Mouse (Mus musculus): Measurements from ENCODE around the gene Neu3. TPM values are rescaled to one million over a fixed set of nuclear protein-coding genes. Genes with fewer than 3 reads are reported as not detected.

Neu3 gene
- polyA plus RNA-seq, 1 experiment from 2014 or later: 1.9 TPM

GRCm38 (mm10) chr7:99797911-99798647 lies 30.1 kb downstream of the Neu3 start:
- Histone ChIP-seq H3K36me3 (no peaks in the 10 kb centered on the region), H3K9me3 (no peaks in the 10 kb centered on the region), H3K4me3 (no peak overlapping the region), H3K27ac (no peak overlapping the region), H3K27me3 (ENCODE audit: insufficient read depth, poor library complexity, severe bottlenecking) (peaks cover 34% of the 10 kb centered on the region), H3K4me1 (replicated peaks) (peaks cover 20% of the 10 kb centered on the region)
- DNase-seq (ENCODE audit: low spot score): peak; percentile 30
- WGBS: 33% methylated on average over 6 of the region's 6 CpGs

- DNase-seq (ENCODE audit: low spot score): no peak
Measured at GRCm38 (mm10) chr7:99797261-99797660, 31.0 kb downstream of the Neu3 start.

GRCm38 (mm10) chr7:99796471-99796870 lies 31.7 kb downstream of the Neu3 start:
- WGBS: 68% methylated on average over 3 of the region's 3 CpGs
- H3K36me3 ChIP-seq: no peaks in the 10 kb centered on the region
- no peak overlapping the region for H3K4me3 ChIP-seq
- peaks cover 34% of the 10 kb centered on the region for H3K27me3 ChIP-seq (ENCODE audit: insufficient read depth, poor library complexity, severe bottlenecking)
- no peak for DNase-seq (ENCODE audit: low spot score)
- H3K4me1 ChIP-seq (replicated peaks): peaks cover 20% of the 10 kb centered on the region
- H3K27ac ChIP-seq: peak overlapping the region; percentile 8; the same call in 1 of the 2 replicates
- H3K9me3 ChIP-seq: no peaks in the 10 kb centered on the region

More at GRCm38 (mm10) chr7:99797261-99797660, 31.0 kb downstream of the Neu3 start:
- Histone ChIP-seq H3K27ac (no peak overlapping the region), H3K4me1 (replicated peaks) (peaks cover 20% of the 10 kb centered on the region), H3K27me3 (ENCODE audit: insufficient read depth, poor library complexity, severe bottlenecking) (peaks cover 34% of the 10 kb centered on the region), H3K4me3 (no peak overlapping the region), H3K9me3 (no peaks in the 10 kb centered on the region), H3K36me3 (no peaks in the 10 kb centered on the region)
- WGBS: 81% methylated on average over 3 of the region's 3 CpGs

GRCm38 (mm10) chr7:99795192-99795981 lies 32.8 kb downstream of the Neu3 start:
- WGBS: 16% methylated on average over 17 of the region's 17 CpGs
- Histone ChIP-seq H3K9me3 (no peaks in the 10 kb centered on the region), H3K36me3 (no peaks in the 10 kb centered on the region), H3K4me1 (replicated peaks) (peaks cover 20% of the 10 kb centered on the region), H3K27me3 (ENCODE audit: insufficient read depth, poor library complexity, severe bottlenecking) (peaks cover 34% of the 10 kb centered on the region), H3K27ac (peak overlapping the region; percentile 59), H3K4me3 (peak overlapping the region; percentile 42)
- peak; percentile 34 for DNase-seq (ENCODE audit: low spot score)

GRCm38 (mm10) chr7:99794096-99794495 lies 34.1 kb downstream of the Neu3 start:
- Histone ChIP-seq H3K27ac (no peak overlapping the region), H3K4me1 (replicated peaks) (peaks cover 20% of the 10 kb centered on the region), H3K36me3 (no peaks in the 10 kb centered on the region), H3K27me3 (ENCODE audit: insufficient read depth, poor library complexity, severe bottlenecking) (peaks cover 34% of the 10 kb centered on the region), H3K4me3 (no peak overlapping the region), H3K9me3 (no peaks in the 10 kb centered on the region)
- no peak for DNase-seq (ENCODE audit: low spot score)
- 65% methylated on average over 2 of the region's 2 CpGs for WGBS

DNA sequence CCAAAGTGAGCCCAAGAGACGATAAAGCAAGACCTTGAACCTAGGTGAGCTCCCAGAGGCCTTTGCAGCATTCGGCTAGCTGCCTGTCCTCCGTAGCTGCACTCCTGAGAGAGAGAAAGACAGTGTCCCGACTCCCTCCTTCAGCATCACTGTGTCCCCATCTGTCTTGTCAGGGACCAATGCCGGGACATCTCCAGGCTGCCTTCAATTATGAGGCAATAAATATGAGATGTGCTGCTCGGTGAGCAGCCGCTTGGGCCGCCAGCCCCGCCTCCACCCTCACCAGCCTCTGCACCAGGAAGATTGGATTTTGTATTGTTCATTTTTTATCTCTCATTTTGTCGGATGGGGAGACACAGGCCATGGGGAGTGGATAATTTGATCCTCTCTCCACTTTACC lies 37.4 kb downstream of the Neu3 start:
- no peak overlapping the region for H3K4me3 ChIP-seq
- H3K4me1 ChIP-seq (replicated peaks): peaks cover 34% of the 10 kb centered on the region
- no peak for DNase-seq (ENCODE audit: low spot score)
- peaks cover 15% of the 10 kb centered on the region; the same call in 1 of the 2 replicates for H3K27me3 ChIP-seq (ENCODE audit: insufficient read depth, poor library complexity, severe bottlenecking)
- H3K27ac ChIP-seq: 0 out of 2 replicates have a peak overlapping the region, but pooled peaks have one; percentile 29
- no peaks in the 10 kb centered on the region for H3K36me3 ChIP-seq
- 81% methylated on average over 10 of the region's 10 CpGs for WGBS
- H3K9me3 ChIP-seq: no peaks in the 10 kb centered on the region

- H3K9me3 ChIP-seq: no peaks in the 10 kb centered on the region
- H3K4me1 ChIP-seq (replicated peaks): peaks cover 20% of the 10 kb centered on the region
- no peaks in the 10 kb centered on the region for H3K27me3 ChIP-seq (ENCODE audit: insufficient read depth, poor library complexity, severe bottlenecking)
- H3K4me3 ChIP-seq: no peak overlapping the region
- WGBS: 55% methylated on average over 5 of the region's 5 CpGs
- H3K27ac ChIP-seq: peak overlapping the region; percentile 64; the same call in 1 of the 2 replicates
- DNase-seq (ENCODE audit: low spot score): no peak
- H3K36me3 ChIP-seq: no peaks in the 10 kb centered on the region
Measured at GRCm38 (mm10) chr7:99788563-99788962, 39.7 kb downstream of the Neu3 start.

DNA sequence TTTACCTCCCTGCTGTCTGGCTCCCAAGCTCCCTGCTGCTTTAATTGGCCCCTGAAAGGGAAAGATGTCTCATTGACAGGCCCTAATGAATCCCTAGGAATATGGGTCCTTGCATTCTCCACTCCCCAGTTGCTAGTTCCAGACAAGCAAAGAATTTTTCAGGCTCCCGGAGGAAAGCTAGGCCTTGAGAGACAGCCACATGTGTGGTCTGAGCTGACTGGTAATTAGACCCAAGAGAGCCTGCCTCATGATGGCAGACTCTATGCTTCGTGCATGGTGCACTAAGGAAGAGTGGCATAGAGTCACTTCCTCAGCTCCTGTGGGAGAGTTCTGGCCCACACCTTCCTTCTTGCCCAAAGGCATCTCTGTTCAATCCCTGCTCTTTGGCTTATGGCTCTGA lies 40.3 kb downstream of the Neu3 start:
- Histone ChIP-seq H3K4me3 (no peak overlapping the region), H3K27ac (peak overlapping the region; percentile 64), H3K9me3 (no peaks in the 10 kb centered on the region), H3K27me3 (ENCODE audit: insufficient read depth, poor library complexity, severe bottlenecking) (no peaks in the 10 kb centered on the region), H3K36me3 (no peaks in the 10 kb centered on the region), H3K4me1 (replicated peaks) (peaks cover 20% of the 10 kb centered on the region)
- DNase-seq (ENCODE audit: low spot score): no peak
- 49% methylated on average over 2 of the region's 2 CpGs for WGBS

DNA sequence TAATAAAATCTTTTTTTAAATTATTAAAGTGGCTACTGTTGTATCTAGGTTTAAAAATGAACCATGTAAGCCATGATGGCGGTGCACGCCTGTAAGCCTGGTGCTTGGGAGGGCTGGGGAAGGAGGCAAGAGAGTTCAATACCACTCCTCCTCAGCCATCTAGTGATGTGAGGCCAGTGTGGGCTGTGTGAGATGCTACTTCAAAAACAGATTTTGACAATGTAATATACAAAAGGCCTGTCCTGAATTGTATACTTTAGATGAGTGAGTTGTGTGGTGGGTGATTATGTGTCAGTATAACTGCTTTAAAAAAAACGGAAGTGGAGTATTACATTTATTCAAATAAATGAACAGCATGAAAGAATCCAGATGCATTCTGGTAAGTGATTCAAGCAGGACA lies 41.4 kb downstream of the Neu3 start:
- DNase-seq (ENCODE audit: low spot score): no peak
- Histone ChIP-seq H3K27ac (no peak overlapping the region), H3K4me3 (no peak overlapping the region), H3K9me3 (no peaks in the 10 kb centered on the region), H3K27me3 (ENCODE audit: insufficient read depth, poor library complexity, severe bottlenecking) (no peaks in the 10 kb centered on the region), H3K36me3 (no peaks in the 10 kb centered on the region), H3K4me1 (replicated peaks) (peaks cover 20% of the 10 kb centered on the region)
- 80% methylated on average over 3 of the region's 3 CpGs for WGBS

DNA sequence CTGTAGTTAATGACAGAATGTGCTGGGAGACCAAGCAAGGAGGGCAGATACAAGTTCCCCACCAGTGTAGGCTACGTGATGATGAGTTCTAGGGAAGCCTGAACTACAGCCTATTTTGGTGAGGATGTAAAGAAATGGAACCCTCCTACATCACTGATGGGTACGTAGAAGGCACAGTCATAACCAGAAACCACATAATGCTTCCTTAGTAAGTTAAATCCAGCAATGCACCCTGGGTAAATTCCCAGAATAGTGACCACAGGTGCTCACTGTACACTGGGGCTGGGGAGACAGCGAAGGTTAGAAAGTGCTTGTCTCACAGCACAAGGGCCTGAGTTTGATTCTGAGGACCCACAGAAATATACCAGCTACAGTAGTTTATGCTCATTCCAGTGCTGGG lies 42.7 kb downstream of the Neu3 start:
- no peaks in the 10 kb centered on the region for H3K27me3 ChIP-seq (ENCODE audit: insufficient read depth, poor library complexity, severe bottlenecking)
- H3K9me3 ChIP-seq: no peaks in the 10 kb centered on the region
- no peak overlapping the region for H3K27ac ChIP-seq
- H3K36me3 ChIP-seq: no peaks in the 10 kb centered on the region
- DNase-seq (ENCODE audit: low spot score): no peak
- no peak overlapping the region for H3K4me3 ChIP-seq
- WGBS: 84% methylated on average over 3 of the region's 3 CpGs
- peaks cover 20% of the 10 kb centered on the region for H3K4me1 ChIP-seq (replicated peaks)

- 85% methylated on average over 7 of the region's 7 CpGs for whole genome bisulfite sequencing
- Histone ChIP-seq H3K4me3 (no peak overlapping the region), H3K4me1 (replicated peaks) (peaks cover 19% of the 10 kb centered on the region), H3K9me3 (no peaks in the 10 kb centered on the region), H3K36me3 (no peaks in the 10 kb centered on the region), H3K27ac (no peak overlapping the region), H3K27me3 (ENCODE audit: insufficient read depth, poor library complexity, severe bottlenecking) (no peaks in the 10 kb centered on the region)
- DNase-seq (ENCODE audit: low spot score): no peak
Measured at GRCm38 (mm10) chr7:99783421-99783820, 44.8 kb downstream of the Neu3 start.

DNA sequence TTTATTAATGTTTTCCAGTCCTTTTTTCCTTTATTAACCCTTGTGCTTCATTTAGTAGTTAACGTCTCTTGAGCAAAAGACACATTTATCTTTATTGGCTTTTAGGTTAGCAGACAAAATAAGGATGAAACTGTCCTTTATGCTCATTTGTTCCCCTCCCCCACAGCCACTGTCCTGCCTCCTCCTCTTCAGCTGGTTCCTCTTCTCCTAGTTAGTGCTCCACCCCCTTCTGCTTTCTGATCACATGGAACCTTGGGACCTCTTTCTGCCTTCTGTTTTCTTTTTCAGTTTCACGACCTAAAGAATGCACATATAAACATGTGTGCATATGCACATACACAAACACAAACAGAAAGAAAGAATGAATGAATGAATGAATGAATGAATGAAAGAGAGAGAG lies 46.3 kb downstream of the Neu3 start:
- Histone ChIP-seq H3K27me3 (ENCODE audit: insufficient read depth, poor library complexity, severe bottlenecking) (no peaks in the 10 kb centered on the region), H3K36me3 (no peaks in the 10 kb centered on the region), H3K4me1 (replicated peaks) (0 out of 2 replicates have a peak, but pooled peaks cover 4% of the 10 kb centered on the region), H3K27ac (no peak overlapping the region), H3K9me3 (no peaks in the 10 kb centered on the region), H3K4me3 (no peak overlapping the region)
- no peak for DNase-seq (ENCODE audit: low spot score)
- WGBS: 80% methylated on average over 2 of the region's 2 CpGs

DNA sequence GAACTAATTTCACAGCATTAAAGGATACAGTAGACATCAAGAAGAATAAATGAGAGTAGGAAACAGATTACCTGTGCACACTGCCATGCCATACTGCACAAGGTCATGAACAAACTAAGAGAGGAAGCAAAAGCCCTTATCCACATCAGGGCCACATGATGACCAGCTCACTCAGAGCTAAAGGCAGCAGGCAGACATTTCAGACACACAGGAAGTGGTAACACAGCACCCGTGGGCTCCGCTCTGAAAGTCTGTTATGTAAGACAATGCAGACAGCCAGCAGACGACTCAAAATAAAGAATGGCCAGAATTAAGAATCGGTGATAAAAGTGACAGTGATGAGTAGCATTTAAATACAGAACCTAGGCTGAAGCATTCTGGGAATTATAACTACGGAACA lies 46.8 kb downstream of the Neu3 start:
- Histone ChIP-seq H3K9me3 (no peaks in the 10 kb centered on the region), H3K4me1 (replicated peaks) (no peaks in the 10 kb centered on the region), H3K36me3 (no peaks in the 10 kb centered on the region), H3K27ac (no peak overlapping the region), H3K4me3 (no peak overlapping the region), H3K27me3 (ENCODE audit: insufficient read depth, poor library complexity, severe bottlenecking) (no peaks in the 10 kb centered on the region)
- 86% methylated on average over 5 of the region's 5 CpGs for WGBS
- no peak for DNase-seq (ENCODE audit: low spot score)
